Mouse (Mus musculus) right cerebral cortex, adult 18-20 months (tissue): ENCODE data around the gene Dok3.

Experiments
- DNase-seq: peaks from one replicate; pipeline ENCODE4 v3.0.0; 2022; ENCODE audit warnings: mixed read lengths

Dok3 gene

DNA sequence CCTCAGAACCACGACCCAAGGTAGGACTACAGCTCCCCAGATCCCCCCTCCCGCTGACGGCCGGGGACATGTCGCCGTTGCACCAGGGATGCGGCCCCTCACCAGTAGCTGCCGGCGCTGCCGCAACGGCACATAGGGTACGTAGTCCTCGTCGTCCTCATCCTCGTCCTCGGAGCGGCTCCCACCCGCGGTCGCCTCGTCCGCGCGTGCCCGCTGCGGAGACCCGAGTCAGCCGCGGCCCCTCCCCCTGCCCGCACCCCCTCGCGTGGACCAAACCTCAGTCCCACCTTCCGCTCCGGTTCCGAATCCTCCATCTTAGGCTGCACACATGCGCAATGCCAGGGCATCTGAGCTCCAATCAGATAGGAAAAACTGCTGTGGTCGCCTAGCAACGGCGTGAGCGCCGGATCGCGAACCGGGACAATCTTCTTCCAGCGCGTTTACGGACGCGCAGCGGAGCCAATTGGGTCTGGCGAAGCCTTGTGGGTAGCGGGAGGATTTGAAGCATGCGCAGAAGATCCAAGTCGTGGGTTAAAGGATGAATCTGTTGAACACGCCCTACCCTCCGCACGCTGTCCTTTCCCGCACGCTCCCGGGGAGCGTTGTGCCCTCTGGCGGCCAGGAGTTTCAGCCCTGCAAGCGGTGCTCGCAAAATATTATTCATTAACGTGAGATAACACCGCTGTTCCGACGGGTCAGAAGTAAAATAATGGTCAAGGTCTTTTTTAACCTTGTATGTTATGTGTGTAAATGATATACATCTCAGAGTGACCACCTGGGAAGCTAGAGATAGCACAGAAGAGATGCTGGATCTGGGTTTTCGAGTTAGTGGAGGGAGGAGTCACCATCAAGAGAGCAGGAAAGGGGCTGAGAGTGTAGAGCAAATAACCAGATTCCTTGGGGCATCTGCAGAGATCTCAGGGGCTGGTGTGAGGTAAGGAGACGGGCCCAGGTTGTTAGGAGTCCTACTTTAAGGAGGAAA is 7.4 kb upstream of the Dok3 start, which contains the start of gene Ddx41:
TSS of gene Ddx41 (minus strand) at position 465 of the 982 bp plus-strand sequence.
- peak; percentile 100 for DNase-seq

DNA sequence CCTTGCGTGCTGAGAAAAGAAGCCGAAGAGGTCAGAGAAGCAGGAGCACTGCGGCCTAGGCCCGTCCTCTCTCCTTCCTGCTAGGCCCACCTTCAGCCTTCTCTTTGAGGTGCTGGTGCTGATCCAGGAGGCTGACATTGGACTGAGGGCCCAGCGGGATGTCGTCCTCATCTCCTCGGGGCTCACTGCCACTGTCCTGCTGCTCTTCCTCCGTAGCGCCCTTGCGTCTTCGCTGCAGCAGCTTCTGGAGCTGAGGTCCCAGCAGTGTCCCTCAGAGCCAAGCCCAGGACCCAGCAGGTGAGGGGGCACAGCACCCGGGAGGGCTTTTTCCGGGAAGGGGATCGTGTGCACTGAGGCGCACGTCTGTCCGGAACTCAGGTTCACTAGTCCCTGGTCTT is 6.7 kb upstream of the Dok3 start:
- DNase-seq, result no peak

DNA sequence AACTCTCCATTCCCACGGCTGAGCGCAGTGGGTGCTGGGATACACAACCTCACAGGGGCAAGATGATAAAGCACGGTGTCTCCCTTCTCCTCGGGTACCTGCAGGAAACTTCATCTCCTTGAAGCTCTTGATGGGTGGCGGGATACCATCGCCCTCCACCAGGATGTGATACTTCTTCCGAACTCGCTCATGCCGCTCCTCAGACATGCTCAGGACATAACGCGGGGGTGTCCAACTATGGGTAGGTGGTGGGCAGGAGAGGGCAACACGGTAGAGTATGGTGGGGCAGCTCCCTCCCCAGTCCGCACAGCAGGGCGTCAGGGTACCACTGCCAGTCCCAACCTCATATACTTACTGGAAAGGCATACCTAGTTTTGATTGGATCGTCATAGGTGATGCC is 6.1 kb upstream of the Dok3 start:
- no peak for DNase-seq

DNA sequence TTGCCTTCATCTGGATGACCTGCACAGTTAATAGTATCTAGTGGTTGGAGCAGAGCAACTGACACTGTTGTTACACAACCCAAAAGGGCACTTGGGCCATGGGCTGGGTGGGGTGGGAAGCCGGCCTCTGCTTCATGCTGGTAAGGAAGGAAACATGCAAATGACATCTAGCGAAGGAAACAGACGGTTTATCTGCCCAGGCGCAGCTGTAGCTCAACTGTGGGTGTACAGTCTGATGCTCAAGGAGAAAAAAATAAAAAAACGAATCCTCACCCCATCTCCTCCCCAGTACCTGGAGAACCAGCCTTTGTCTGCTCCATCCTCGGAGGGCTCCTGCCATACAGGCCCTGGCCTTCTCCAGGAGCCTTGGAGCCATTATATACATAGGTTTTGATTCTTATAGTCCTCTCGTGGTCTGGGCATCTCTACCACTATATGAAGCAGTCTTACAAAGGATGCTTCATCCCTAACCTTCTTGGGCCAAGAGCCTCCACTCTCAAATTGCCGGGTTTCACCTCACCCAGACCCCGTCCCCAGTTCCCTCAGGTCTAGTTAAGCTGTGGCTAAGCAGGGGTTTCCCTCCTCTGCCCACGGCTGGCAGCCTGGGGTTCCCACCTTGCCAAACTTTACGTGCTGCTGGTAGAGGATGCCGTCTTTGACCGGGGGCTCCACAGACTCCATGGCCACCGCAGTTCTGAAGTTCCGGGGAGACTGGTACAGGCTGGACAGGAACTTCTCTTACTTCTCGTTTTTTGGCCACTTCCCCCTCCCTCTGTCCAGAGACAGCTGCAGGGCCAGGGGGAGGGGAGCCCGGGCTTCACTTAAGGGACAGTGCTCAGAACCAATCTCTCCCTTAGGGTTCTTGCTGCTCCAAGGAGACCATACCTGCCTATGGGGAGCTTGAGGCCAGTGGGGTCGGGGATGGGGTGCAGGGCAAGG is 993 bp downstream of the Dok3 start:
- DNase-seq, result no peak

DNA sequence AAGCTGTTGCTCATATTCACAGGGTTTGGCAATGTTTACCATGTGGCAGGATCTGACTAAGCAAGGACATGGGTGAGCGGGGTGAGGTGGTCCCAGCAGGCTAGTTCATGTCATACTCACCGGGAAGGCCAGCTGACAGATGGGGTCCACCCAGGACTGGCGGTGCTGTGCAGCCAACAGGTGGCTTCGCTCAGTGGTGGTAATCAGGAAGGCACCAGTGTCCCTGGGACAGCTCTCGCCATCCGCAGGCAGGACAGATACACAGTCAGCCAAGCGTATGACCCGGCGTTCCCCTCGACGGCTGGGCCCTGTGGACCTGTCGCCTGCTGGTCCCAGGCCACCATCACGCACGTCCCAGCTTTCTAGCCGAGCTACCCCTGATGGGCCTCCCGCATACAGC is 1.9 kb downstream of the Dok3 start:
- no peak for DNase-seq

DNA sequence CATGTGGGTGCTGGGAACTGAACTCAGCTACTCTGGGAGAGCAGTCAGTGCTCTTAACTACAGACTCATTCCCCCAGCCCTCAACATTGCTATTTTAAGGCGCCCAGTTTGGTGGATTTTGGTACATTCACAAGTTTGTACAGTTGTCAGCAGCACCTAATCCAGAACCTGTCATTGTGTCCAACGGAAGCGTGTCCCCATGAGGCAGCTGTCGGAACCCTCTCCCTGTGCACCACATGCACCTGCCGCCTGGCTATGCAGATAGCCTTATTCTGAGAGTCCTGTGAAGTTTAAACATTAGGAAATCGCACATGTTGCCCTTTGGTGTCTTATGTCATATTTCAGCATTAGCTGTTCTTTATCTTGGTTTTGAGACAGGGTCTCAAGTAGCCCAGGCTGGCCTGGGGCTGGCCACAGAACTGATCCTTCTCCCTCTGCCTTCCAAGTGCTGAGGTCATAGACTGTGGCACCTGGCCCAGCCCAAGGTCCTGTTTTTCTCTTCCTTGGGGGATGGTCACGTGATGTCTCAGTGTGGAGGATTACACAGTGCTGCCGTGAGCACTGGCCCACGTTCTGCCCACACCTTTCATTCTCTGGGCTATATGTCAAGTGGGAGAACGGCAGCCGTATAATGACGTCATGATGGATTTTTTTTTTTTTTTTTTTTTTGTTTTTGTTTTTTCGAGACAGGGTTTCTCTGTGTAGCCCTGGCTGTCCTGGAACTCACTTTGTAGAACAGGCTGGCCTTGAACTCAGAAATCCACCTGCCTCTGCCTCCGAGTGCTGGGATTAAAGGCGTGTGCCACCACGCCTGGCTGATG is 3.2 kb downstream of the Dok3 start:
- no peak for DNase-seq

DNA sequence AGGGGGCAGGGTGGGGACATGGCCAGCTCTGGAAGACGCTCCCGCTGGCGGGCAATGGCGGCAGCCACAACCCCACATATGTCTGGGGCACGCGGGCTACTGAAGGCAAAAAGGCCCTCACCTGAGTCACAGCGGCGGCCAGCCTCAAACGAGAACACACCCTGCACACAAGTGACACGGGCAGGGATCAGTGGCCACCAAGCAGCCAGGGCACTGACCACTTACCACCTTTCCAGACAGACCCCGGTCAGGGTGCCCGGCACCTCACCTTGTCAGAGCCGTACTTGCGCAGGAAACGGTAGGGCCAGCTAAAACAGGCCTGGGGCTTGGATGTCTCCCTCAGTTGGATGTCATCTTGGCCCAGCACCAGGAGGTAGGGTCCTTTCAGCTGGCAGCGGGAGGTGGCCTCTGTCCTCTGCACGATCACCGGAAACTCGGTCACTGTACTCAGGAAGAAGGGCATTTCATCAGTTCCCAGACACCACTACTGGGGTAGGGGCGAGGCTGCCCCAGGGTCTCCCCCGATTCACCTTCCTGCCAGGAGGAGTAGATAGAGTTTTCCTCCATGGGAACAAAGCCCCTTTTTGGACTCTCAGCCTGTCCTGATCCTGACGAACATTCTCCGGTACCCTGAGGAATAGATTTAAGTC is 5.0 kb downstream of the Dok3 start:
- DNase-seq, result no peak

DNA sequence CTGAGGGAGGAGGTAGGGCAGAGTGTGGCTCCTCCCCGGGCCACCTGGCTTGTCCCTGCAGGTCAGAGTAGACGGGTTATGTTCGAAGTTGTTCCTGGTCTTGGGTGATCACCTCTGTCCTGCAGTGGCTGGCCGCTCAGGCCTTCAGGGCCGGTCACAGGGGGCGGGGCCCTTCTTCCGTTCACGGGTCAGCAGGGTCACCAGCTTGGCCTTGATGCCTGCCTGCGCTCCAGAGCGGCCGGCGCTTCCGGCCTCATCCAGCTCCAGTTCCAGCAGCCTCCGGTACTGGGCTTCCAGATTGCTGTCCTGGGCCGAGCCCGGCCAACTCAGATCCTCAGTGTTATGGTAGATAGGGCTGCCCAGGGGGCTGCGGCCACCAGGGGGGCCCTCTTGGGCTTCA is 5.8 kb downstream of the Dok3 start:
- DNase-seq, result no peak

DNA sequence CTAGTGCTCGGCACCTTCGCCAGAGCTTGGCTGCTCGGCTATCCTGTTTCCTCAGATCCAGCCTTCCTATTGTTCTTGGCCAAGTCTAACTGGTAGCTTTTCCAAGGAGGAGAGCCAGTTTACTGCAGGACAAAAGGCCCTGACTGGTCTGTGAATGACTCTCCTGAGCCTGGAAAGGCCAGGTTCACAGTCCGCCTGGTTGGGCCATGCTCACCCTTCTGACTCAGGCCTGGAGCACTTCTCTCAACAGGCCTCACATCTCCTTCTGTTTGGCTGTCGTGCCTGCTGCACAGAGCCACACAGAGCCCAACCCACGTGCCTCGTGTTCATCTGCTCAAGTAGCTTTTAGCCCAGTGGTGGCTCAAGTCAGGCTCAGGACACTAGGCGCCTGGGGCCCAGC is 6.4 kb downstream of the Dok3 start:
- no peak for DNase-seq

DNA sequence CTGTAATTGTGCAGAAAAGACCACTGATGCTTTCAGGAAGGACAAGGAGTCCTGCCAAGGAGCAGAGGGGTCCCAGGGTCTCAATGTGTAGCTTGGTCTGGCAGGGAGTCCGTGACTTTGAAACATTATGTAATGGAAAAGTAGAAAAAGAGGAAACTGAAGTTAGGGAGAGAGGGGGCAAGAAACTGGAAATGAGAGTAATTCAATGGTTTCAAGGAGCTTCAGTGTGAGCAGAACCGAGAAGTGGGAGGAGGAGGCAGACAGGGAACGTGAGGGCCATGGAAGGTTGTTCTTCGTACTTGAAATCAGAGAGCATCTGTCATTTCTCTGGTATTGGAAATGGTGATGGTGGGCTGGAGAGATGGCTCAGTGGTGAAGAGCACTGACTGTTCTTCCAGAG is 9.5 kb downstream of the Dok3 start:
- DNase-seq, result no peak

DNA sequence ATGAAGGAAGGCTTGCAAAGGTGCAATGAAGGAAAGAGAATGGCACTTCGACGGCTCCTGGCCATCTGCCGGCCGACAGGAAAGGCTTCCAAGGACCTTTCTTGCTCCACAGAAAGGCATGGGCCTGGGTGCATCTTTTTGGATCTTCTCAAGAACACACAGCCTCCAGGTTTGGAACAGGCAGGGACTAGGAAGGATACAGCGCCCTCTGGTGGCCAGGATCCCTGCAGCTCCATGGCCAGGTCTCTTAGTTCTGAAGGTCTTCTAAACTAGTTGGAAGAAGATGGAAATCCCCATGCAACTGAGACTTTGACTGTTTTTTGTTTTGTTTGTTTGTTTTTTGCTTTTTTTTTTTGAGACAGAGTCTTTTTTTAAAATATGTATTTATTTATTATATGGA is 12.1 kb downstream of the Dok3 start:
- peak; percentile 86 for DNase-seq

DNA sequence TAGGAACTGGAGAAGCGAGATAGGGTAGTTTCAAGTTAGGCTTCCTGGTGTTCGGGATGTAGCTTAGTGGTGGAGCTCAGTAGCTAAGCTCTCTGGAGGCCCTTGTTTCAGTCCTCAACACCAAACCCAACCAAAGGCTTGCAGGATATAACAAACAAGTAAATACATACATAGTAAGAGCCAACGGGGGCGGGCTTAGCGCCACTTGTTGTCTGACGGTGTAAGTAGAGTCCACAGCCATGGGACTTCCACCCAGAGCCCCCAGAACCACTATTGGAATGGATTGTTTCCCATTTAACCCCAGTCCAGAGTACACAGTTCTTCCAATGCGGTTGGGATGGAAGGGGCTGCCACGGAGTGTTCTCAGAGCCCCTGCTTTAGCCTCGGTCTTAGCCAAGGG is 15.3 kb downstream of the Dok3 start:
- DNase-seq, result no peak

DNA sequence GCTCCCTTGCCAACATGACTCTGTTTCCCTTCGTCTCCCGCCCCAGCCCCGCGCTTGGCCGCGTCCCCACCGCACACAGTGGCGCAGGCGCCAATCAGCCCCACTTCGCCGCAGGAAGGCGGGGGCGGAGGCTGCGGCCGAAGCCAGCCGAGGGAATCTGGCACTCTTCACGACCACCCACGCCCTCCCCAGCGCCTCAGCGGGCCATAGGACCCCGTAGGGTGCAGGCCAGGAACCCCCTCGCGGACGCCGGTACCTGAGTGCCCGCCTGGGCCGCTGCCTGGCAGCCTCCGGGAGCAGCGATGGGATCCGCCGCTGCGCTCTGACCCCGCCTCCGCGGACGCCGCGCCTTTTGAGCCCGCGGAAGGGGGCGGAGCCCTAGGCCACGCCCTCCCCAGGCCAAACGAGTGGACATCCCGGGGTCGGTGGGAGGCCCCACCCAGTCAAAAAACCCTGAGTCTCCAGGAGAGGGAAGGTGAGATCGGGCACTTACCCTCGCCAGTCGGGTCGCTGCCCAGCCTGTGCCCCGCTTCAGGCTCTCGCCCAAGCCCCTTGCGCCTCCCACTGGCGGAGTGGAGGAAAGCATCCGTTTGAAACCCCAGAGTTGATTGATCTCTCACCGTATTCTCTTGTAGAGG is 15.9 kb downstream of the Dok3 start, which contains the start of gene Pdlim7:
TSS of gene Pdlim7 (minus strand) at position 566 of the 638 bp plus-strand sequence.
- DNase-seq, result peak; percentile 86

DNA sequence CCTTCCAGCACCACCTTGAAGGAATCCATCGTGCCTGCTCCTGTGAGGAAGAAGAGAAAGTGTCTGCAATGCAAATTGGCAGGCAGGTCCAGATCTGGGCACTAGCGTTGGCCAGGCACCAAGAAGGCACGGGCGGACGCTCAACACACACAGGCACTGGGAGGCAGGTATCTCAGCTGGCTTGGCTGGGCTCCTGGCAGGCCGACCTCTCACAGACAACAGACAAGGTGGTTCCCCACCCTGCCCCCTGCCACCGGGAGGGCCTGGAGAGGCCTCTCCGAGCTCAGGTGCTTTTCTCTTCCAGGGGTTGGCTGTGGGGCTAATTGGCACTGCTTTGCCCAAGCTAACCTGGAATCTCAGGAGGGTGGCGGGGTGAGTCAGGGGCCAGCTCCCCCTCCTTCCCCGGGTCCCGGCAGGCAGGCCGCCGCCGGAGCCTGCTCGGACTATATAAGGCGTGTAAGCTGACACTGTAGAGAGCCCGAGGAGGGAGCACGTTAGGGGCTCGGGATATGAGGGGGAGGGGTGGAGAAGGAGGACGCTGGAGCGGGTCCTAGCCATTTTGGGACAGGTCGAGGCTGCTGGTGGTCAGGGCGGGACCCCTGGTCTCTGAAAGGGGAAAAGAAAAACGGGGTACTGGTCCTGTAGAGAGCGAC is 16.6 kb downstream of the Dok3 start:
- no peak for DNase-seq

DNA sequence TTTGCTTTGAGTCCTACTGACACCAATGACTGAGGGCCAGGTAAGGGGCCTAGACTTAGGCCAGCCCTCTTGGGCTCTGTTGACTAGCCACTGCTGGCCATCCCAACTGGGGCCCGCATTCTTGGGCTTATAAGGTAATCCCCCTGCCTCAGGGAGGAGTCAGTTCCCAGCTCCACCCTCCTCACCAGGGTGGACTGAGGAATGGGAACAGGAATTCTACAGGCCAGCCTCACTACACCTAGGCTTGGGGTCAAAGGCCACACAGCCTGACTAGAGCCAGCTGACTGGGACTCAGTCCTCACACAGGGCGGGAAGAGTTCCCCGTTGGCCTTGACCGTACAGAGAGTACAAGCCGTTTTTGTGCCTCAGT is 17.6 kb downstream of the Dok3 start:
- DNase-seq, result no peak

DNA sequence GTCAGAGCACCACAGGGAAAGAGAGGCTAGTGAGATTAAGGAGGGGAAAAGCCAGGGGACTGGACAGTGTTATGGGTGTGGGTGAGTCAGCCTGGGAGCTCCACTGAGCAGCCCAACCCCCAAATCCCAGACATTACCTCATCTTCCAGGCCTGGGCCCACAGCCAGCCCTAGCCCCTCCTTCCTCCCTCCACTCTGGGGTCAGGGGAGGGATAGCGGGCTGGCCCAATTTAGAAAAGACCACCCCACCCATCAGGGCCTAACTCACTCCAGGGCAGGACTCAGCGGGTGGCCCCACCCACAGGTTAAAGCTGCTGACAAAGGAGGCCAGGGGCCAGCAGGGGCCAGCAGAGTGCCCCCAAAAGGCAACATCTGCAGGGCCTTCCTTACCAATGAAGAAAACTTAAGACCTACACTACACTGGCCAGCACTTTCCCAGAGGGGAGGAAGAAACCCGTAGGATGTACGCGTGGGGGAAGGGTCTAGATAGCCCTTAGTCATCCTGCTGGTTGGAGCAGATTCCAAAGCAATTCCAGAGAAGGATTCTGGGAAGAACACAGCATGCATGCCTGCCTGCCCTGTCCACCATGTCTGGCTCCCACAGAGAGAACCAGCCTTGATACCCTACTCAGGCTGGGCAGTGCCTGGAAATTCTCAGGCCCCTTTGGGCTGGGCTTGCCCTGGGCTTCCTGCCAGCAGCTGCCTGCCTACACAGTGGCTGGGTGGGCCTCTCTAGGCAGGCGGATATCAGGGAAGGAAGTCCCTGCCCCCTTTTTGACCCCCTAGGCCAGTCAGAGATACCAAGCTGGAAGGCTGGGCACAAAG is 18.2 kb downstream of the Dok3 start:
- no peak for DNase-seq

DNA sequence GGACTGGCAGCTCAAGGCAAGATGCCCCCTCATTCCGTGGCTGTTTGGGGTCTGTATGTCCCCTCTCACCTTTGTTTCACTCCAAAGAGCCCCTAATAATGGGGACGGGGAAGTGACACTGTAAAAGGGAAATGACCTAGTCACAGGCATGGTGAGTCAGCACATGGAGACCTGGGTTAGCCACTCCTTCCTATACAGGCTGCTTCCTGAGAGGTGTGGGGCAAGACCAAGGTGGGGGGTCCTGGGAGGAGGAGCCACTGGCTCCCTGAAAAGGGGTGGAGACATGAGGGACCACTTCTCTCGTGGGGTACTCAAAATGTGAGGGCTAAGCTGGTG is 18.8 kb downstream of the Dok3 start:
- DNase-seq, result no peak

DNA sequence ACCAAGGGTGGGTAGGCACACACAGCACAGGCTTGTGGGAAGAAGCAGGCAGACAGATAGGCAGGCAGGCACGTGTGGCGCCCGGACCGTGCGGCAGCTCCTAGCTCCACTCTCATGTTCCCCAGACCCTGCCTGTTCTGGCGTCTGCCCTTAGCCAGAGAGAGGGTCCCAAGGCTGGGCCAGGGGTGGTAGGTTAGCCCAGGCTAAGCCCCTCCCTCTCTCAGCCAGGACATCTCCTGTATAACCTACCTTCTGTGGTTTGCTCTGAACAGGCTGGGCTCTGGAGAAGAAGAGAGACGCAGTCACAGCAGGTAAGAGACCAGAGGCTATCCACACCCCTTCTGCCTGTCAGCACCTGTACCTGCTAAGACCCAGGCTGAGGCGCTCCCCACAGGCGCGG is 20.6 kb downstream of the Dok3 start:
- no peak for DNase-seq

DNA sequence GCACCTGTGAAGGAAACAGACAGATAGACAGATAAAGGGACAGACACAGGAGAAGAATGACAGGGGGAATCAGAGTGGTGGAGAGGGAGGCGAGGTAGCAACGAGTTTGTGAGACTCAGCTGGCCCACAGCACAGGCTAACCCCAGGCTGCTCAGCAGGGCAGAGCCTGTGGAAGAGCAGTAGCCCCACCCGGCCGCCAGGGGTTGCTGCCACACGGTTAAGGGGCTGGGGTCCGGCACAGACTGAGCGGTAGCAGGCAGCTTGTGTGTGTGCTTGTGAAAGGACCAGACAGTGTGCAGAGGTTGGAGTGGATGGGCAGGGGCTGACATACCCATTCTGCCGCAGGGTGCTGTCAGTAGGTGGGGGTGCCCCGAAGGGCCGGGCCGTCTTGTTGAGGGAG is 21.2 kb downstream of the Dok3 start:
- DNase-seq, result no peak

DNA sequence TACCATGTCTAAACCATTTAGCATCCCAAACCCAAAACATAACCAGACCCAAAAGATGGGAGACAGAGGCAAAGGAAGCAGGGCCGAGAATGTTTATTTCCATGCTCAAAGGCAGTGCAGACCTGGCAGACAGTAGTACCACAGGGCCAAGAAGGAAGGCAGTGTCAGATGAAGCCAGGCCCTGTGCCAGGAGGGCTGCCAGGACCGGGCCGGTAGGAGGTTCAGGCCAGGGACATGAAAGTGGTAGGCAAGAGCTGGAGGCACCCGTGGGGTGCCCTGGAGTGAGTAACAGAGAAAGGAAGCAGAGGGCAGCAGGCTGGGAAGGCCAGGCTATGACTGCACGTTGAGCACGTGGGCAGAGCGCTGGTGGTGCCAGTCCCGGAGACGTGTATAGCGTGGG is 22.4 kb downstream of the Dok3 start:
- no peak for DNase-seq
